Mouse (Mus musculus): Measurements from ENCODE around the gene Ppfibp1. TPM values are rescaled to one million over a fixed set of nuclear protein-coding genes. Genes with fewer than 3 reads are reported as not detected.

Gene Ppfibp1
- polyA plus RNA-seq (2012; rRNA removed), result 7.5 and 8.6 TPM in 2 replicates

GRCm38 (mm10) chr6:146887958-146888659, at the start of gene Ppfibp1:
TSS of gene Ppfibp1 (plus strand) at chr6:146888487.

GRCm38 (mm10) chr6:146850050-146850449, 38.2 kb upstream of the Ppfibp1 start, which contains the start of gene Smco2:
TSS of gene Smco2 (plus strand) at chr6:146850104.

GRCm38 (mm10) chr6:146954258-146954657, 66.0 kb downstream of the Ppfibp1 start, which contains the start of gene 1700034J05Rik:
TSS of gene 1700034J05Rik (minus strand) at chr6:146954422.

GRCm38 (mm10) chr6:147032303-147032925, 144.1 kb downstream of the Ppfibp1 start, which contains the start of gene Rep15:
TSS of gene Rep15 (plus strand) at chr6:147032584.

GRCm38 (mm10) chr6:147042291-147043290, 154.3 kb downstream of the Ppfibp1 start, which contains the start of gene Mrps35:
TSS of gene Mrps35 (plus strand) at chr6:147042764.

Other genes with a start within 250 kb of the Ppfibp1 start
- 14.6 and 17.9 TPM in 2 replicates for gene Med21, start 245.9 kb upstream of the Ppfibp1 start, polyA plus RNA-seq (2012; rRNA removed)
- gene Tm7sf3, start 245.7 kb upstream of the Ppfibp1 start, polyA plus RNA-seq (2012; rRNA removed), result 18.1 and 20.9 TPM in 2 replicates
- gene Stk38l, start 163.5 kb upstream of the Ppfibp1 start, polyA plus RNA-seq (2012; rRNA removed), result 6.9 TPM in 2 replicates
- 1.6 and 9.6 TPM in 2 replicates for gene Arntl2, start 92.4 kb upstream of the Ppfibp1 start, polyA plus RNA-seq (2012; rRNA removed)
- gene Smco2, start 38.4 kb upstream of the Ppfibp1 start, polyA plus RNA-seq (2012; rRNA removed), result not detected in 2 replicates
- gene 1700034J05Rik, start 65.9 kb downstream of the Ppfibp1 start, polyA plus RNA-seq (2012; rRNA removed), result not detected in 2 replicates
- gene Rep15, start 144.1 kb downstream of the Ppfibp1 start, polyA plus RNA-seq (2012; rRNA removed), result 33.5 and 38.3 TPM in 2 replicates
- gene Mrps35, start 154.3 kb downstream of the Ppfibp1 start, polyA plus RNA-seq (2012; rRNA removed), result 11.2 TPM in 2 replicates
- 0.99 and 1.1 TPM in 2 replicates for gene Mansc4, start 198.5 kb downstream of the Ppfibp1 start, polyA plus RNA-seq (2012; rRNA removed)
- gene Klhl42, start 202.9 kb downstream of the Ppfibp1 start, polyA plus RNA-seq (2012; rRNA removed), result 7.8 and 11.8 TPM in 2 replicates